Mouse (Mus musculus) ovary, postnatal 36 days (tissue): ENCODE results near the gene Pcyox1.
"Not testable (repeated sequence)": the region's sequence is repeated elsewhere in the genome, so short reads cannot be mapped to it uniquely, and the experiment has no call there.

Source experiments
- DNase-seq: peaks from one replicate; pipeline ENCODE4 v3.0.0; 2022; ENCODE audit warnings: low spot score, mixed read lengths

Pcyox1 gene

GRCm38 (mm10) chr6:86366125-86366852 lies 30.7 kb downstream of the Pcyox1 start:
- peak; percentile 59 for DNase-seq

- peak; percentile 96 for DNase-seq
These were observed 31.4 kb downstream of the Pcyox1 start, which contains the start of gene Fam136a for GRCm38 (mm10) chr6:86365371-86366124. Gene Fam136a (plus strand): TSS chr6:86365646.

GRCm38 (mm10) chr6:86364442-86365141 lies 32.4 kb downstream of the Pcyox1 start:
- DNase-seq, result peak; percentile 70

GRCm38 (mm10) chr6:86361373-86361772 lies 35.6 kb downstream of the Pcyox1 start:
- DNase-seq, result no peak

- peak; percentile 60 for DNase-seq
These were observed 36.3 kb downstream of the Pcyox1 start for GRCm38 (mm10) chr6:86360691-86361090.

- no peak for DNase-seq
These were observed 40.0 kb downstream of the Pcyox1 start for GRCm38 (mm10) chr6:86356956-86357355.

- DNase-seq, result no peak
These were observed 42.0 kb downstream of the Pcyox1 start for GRCm38 (mm10) chr6:86354948-86355347.

- DNase-seq, result peak; percentile 26
These were observed 47.7 kb downstream of the Pcyox1 start for GRCm38 (mm10) chr6:86349257-86349656.

GRCm38 (mm10) chr6:86346063-86346462 lies 50.9 kb downstream of the Pcyox1 start:
- DNase-seq, result no peak

GRCm38 (mm10) chr6:86343656-86344055 lies 53.3 kb downstream of the Pcyox1 start:
- DNase-seq, result no peak

- DNase-seq, result not testable (repeated sequence)
These were observed 60.6 kb downstream of the Pcyox1 start for GRCm38 (mm10) chr6:86336340-86336739.
